Mouse (Mus musculus): ENCODE data around the gene Gdf5. TPM values are rescaled to one million over a fixed set of nuclear protein-coding genes. Genes with fewer than 3 reads are reported as not detected.

The Gdf5 gene
- total and polyA plus RNA-seq, 3 experiments: not detected

- peaks cover 0 to 7% of the 10 kb centered on the region in 2 experiments; a peak in 3 of 4 replicates for H3K4me1 ChIP-seq (ENCODE audit: control insufficient read depth in 1 of 2, insufficient read depth in 2 of 2)
- no peaks in the 10 kb centered on the region for H3K36me3 ChIP-seq (replicated peaks in 1 of 2; ENCODE audit: control insufficient read depth in 1 of 2, insufficient read depth in 1 of 2, low read length in 1 of 2)
- no peaks in the 10 kb centered on the region for H3K9me3 ChIP-seq (replicated peaks; ENCODE audit: low read length)
- H3K4me2 ChIP-seq (ENCODE audit: insufficient read depth, low read depth, poor library complexity, severe bottlenecking): no peak within 1 kb of the TSS
- no peaks in the 10 kb centered on the region for H3K27me3 ChIP-seq (replicated peaks)
- H3K79me2 ChIP-seq (replicated peaks; ENCODE audit: control insufficient read depth, extremely low read depth, insufficient read depth, poor library complexity, severe bottlenecking): no peaks in the 10 kb centered on the region
- no peak within 1 kb of the TSS for H3K4me3 ChIP-seq (replicated peaks in 1 of 3; ENCODE audit: low read depth in 2 of 3, low read length in 2 of 3, poor library complexity in 1 of 3)
- TF ChIP-seq ETS1 (conservative IDR thresholded peaks at IDR 0.05; ENCODE audit: low read depth, low read length): no peak
- in situ Hi-C loops (cut with MboI; ENCODE audit: low pct_ligation_motif_present, low pct_unique_long_range_greater_than_20kb, low sequenced_read_pairs): loop anchor here (5.0 to 25.0 kb wide), 2 partner anchors 88 to 253 kb away; partner anchors contain the start of gene Trpc4ap
- H3K9ac ChIP-seq (ENCODE audit: insufficient read depth, low read depth): no peak within 1 kb of the TSS
- no peak for DNase-seq (ENCODE audit: extremely low read depth)
- dilution Hi-C loops (cut with MboI; ENCODE audit: extremely low pct_ligation_motif_present, extremely low pct_unique_long_range_greater_than_20kb, low sequenced_read_pairs): no loop called here
- no peak within 1 kb of the TSS for H3K27ac ChIP-seq (ENCODE audit: insufficient read depth, low read depth)
These were observed 4.5 kb downstream of the Gdf5 start, which contains the start of gene Gm15557 for GRCm38 (mm10) chr2:155940681-155941080. Gm15557 (plus strand) TSS chr2:155940728.

DNA sequence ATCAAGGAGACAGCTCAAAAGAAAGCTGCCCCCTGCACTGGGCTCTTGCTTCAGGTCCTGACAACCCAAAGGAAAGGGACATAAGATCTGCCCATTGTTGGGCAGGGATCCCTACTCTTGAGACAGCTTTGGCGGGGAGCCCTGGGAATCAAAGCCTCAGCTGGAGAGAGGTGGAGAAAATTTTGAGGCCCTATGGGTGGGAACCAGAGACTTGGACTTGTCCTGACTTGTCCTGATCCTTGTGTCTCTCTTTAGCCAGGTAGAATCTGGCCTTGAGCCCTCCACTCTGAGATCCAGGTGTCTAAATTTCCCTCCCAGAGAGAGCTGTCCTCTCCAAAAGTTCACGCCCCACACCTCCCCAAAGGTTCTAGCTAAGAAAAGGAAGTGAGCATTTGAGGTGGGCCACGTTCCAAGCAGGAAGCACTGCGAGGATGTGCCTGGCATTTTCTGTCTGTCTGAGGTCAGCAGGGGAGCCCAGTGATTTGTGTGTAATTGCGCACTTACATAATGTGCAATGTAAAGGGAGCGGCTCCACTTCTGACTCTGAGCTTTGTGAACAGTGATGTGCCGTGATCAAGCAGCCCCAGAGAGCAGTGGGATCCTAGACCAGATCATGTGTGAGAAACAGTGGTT, 5.2 kb downstream of the Gdf5 start:
- no peaks in the 10 kb centered on the region for H3K27me3 ChIP-seq (replicated peaks)
- no peak for DNase-seq (ENCODE audit: extremely low read depth)
- dilution Hi-C loops (cut with MboI; ENCODE audit: extremely low pct_ligation_motif_present, extremely low pct_unique_long_range_greater_than_20kb, low sequenced_read_pairs): no loop called here
- no peak overlapping the region for H3K9ac ChIP-seq (ENCODE audit: insufficient read depth, low read depth)
- H3K79me2 ChIP-seq (replicated peaks; ENCODE audit: control insufficient read depth, extremely low read depth, insufficient read depth, poor library complexity, severe bottlenecking): no peaks in the 10 kb centered on the region
- no peaks in the 10 kb centered on the region for H3K9me3 ChIP-seq (replicated peaks; ENCODE audit: low read length)
- H3K4me2 ChIP-seq (ENCODE audit: insufficient read depth, low read depth, poor library complexity, severe bottlenecking): no peak overlapping the region
- no peak overlapping the region for H3K4me3 ChIP-seq (replicated peaks in 1 of 3; ENCODE audit: low read depth in 2 of 3, low read length in 2 of 3, poor library complexity in 1 of 3)
- H3K27ac ChIP-seq (ENCODE audit: insufficient read depth, low read depth): no peak overlapping the region
- H3K4me1 ChIP-seq (ENCODE audit: control insufficient read depth in 1 of 2, insufficient read depth in 2 of 2): peaks cover 0 to 7% of the 10 kb centered on the region in 2 experiments; a peak in 3 of 4 replicates
- in situ Hi-C loops (cut with MboI; ENCODE audit: low pct_ligation_motif_present, low pct_unique_long_range_greater_than_20kb, low sequenced_read_pairs): loop anchor here (5.0 to 25.0 kb wide), 2 partner anchors 88 to 253 kb away; partner anchors contain the start of gene Trpc4ap
- H3K36me3 ChIP-seq (replicated peaks in 1 of 2; ENCODE audit: control insufficient read depth in 1 of 2, insufficient read depth in 1 of 2, low read length in 1 of 2): no peaks in the 10 kb centered on the region
- TF ChIP-seq ZKSCAN1 (IDR thresholded peaks at IDR 0.05; ENCODE audit: borderline replicate concordance, low read depth, low read length) (no peak), MAX (IDR thresholded peaks at IDR 0.05; ENCODE audit: low read length) (no peak), ZMIZ1 (IDR thresholded peaks at IDR 0.05; ENCODE audit: low read depth, low read length) (no peak), SIN3A (IDR thresholded peaks at IDR 0.05; ENCODE audit: low read length) (no peak), HCFC1 (IDR thresholded peaks at IDR 0.05; ENCODE audit: low read depth, low read length) (no peak), USF2 (conservative IDR thresholded peaks at IDR 0.05; ENCODE audit: low read depth, low read length) (no peak), ZNF384 (IDR thresholded peaks at IDR 0.05; ENCODE audit: low read depth, low read length) (no peak), JUN (IDR thresholded peaks at IDR 0.05; ENCODE audit: insufficient read depth, low read depth, low read length) (no peak), SMC3 (IDR thresholded peaks at IDR 0.05; ENCODE audit: low read depth, low read length) (no peak), TBP (conservative IDR thresholded peaks at IDR 0.05; ENCODE audit: low read depth, low read length) (no peak), CHD2 (IDR thresholded peaks at IDR 0.05; ENCODE audit: low read length) (no peak), KAT2A (IDR thresholded peaks at IDR 0.05; ENCODE audit: insufficient replicate concordance, low read length) (no peak)

All from CH12.LX (cell line).